Mouse (Mus musculus) c-Kit-negative CD71-positive TER-119-positive erythroid progenitor cells, embryonic 14.5 days (primary cell): Measurements from ENCODE around the gene Ufl1.
"Not testable (repeated sequence)": the region's sequence is repeated elsewhere in the genome, so short reads cannot be mapped to it uniquely, and the experiment has no call there.

ENCODE experiments used
- DNase-seq: peaks from one replicate; pipeline ENCODE4 v3.0.0-alpha.2; 2013; ENCODE audit warnings: low read depth, low spot score

The Ufl1 gene

DNA sequence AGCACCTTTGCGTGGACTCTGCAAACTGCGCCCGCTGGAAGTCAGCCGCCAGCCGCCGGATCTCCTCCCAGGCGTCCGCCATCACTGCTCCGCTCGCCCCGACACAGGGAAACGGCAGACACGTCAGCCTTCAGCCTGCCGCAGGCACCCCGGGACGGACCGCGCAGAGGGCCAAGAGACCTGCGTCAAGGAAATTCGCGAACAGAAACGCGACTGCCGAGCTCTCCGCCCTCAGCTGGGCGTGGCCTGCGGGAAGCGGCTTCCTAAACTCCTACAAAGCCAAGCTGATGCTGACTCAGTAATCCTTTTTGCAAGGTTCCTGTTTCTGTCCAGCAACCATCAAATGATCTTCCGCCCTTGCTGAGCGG lies at the start of gene Ufl1:
Gene Ufl1, minus strand, starts transcription at position 151 of the 368 bp plus-strand sequence.
- peak; percentile 69 for DNase-seq

DNA sequence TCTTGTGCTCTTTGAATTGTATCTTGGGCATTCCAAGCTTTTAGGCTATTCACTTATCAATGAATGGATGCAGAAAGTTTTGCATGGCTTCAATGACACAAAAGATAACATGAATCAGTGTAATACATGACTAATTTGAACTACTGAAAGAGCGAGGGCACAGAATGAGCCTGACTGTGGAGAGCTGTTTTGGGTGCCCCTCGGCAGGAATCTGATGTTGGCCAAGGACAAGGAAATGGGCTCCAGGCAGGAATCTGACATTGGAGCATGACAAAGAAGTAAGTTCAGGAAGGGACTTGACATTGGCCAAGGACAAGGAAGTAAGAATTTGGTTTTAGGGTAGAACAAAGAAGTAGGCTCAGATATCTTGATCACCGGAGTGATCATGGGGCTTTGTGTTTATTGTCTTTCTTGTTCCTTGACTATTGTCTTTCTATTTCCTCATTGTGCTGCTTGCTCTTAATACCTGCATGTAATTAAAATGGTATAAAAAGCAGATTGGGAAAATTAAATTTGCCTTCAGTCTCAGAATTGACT lies 44.1 kb upstream of the Ufl1 start:
- no peak for DNase-seq

DNA sequence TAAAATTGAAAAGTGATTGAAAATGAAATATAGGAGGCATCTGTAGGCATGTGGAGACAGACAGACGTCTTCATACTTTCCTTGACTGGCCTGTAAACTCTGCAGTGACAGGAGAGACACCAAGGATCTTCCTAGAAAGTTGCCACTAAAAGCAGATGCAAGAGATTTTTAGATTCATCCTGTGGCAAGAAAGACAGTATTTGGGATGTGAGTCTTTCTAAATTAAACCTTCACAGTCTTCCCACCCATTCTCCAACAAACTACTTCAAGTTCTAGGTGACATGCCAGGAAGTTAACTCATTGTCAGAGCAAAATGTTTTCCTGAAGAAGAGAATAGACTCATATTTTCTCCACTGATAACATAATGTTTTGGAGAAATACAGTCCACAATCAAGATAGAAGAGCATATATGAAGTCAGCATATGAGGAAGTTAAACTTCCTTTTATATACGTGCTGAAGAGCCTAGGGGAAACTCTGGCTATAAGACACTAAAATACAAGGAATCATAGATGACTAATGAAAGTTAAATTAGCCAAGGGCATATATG lies 41.1 kb upstream of the Ufl1 start:
- DNase-seq = no peak

DNA sequence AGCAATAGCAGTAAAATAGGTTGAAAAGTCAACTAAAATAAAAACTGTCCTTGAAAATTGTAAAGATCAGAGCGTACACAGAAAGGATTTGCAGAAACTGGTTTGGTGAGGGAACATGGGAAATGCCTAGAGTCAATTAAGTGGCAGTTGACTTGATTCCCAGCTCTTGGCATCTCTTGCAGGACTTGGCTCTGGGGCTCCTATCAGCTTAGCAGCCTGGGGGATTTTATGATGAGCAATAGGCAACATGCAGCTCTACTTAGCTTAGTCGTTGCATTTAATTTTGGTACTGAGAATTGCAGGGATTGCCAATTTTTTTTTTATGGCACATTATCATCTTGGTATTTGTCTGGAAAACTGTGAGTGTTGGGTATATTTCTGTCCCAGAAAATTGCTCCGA lies 32.1 kb upstream of the Ufl1 start:
- no peak for DNase-seq

DNA sequence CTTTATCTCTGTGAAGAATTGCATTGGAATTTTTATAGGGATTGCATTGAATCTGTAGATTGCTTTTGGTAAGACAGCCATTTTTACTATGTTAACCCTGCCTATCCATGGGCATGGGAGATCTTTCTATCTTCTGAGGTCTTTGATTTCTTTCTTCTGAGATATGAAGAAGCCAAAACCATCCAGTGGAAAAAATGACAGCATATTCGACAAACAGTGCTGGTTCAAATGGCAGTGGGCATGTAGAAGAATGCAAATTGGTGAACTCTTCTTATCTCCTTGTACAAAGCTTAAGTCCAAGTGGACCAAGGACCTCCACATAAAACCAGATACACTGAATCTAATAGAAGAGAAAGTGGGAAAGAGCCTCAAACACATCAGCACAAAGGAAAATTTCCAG lies 3.4 kb upstream of the Ufl1 start:
- DNase-seq = not testable (repeated sequence)

DNA sequence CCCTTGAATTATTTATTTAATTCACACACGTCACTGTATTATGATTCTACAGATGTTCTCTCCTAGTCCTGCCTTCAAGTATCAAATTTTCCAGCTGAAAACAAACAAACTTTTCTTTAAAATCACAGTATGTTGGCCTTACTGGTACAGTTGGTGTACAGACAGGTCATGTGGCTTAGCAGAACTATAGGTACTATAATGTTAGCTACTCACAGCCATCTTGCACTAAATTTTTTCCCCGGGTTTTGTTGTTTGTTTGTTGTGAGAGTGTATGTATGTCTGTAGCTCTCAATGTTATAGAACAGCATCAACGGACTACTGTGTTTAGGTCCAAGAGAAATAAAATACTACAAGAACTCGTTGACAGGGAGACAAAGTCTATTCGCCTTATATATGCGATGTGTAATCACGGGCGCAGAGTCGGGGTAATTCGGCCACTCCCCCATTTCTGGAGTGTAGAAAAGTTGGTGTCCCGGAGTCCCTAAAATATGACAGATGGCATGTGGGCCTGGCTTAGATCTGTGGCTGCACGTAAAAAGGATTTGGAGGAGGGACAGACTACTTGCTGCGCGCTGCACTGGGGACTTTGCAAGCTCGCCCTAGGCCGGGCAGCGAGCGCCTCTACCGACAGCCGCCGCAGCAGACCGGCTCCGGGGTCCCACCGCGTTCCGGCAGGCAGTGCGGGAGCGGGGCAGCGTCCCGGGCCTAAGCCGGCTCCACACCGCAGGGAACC lies 517 bp downstream of the Ufl1 start:
- no peak for DNase-seq

DNA sequence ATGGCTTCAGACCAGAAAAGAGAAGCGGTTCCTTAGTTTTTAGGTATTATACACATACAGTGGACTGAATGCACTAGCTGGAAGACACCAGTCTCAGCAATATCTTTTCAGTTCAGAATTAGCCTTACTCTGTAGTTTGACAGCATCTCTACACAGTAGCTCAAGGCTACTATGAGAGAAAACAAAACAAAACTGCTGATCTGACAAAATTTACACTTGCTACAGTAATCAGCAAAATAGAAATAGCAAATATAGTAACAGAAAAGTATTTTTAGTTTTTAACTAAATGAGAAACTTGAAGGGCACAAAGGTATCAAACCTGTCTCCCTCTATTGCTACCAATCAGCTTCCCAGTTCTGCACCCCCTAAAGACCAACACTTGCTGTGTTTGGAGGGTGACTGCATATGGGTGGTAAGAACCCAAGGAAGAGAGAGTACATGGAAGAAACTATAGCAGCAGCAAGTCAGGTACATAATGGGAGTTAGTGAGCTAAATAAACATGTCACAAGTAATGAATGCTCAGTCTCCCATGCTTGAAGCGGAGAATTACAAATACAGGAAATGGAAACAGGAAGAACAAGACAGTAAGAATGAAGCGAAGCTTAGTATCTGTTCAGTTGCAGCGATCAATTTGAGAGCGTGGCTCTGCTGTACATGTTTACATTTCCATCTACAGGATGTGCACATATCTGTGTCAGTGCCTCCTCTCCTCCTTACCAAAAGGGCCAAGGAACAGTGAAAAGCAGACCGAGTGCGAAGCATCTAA lies 8.6 kb downstream of the Ufl1 start:
- no peak for DNase-seq

DNA sequence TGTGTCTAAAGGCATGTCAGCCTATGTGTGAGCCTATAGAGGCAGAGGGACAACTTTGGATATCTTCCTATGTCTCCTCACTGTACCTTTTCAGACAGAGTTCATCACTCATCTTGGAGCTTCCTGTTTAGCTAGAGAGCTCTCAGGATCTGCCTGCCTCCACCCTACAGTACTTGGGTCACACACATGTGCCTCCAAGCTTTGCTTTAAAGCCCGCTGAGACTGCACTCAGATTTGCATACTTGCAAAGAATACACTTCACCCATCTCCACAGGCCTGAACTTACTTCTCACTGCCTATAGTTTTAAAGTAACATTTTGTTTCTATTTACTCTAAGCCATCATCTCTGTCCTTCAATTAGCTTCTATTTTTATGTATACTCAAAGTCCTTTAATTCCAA lies 9.7 kb downstream of the Ufl1 start:
- no peak for DNase-seq

DNA sequence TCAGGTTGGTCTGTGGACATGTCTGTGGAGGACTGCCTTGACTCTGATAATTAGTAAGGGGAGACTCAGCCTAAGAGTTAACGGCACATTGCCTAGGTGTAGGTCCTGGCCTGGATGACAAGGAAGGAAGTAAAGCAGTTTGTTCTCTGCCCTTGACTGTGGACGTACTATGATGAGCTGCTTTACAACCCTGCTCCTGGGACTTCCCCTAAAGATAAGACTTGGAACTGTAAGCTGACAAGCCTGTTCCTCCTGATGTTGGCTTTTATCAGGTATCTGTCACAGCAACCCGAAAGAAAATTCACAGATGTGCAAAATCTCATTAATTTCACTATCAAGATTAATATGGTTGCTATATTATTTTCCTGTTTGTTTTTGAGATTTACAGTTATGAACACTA lies 14.5 kb downstream of the Ufl1 start:
- no peak for DNase-seq

DNA sequence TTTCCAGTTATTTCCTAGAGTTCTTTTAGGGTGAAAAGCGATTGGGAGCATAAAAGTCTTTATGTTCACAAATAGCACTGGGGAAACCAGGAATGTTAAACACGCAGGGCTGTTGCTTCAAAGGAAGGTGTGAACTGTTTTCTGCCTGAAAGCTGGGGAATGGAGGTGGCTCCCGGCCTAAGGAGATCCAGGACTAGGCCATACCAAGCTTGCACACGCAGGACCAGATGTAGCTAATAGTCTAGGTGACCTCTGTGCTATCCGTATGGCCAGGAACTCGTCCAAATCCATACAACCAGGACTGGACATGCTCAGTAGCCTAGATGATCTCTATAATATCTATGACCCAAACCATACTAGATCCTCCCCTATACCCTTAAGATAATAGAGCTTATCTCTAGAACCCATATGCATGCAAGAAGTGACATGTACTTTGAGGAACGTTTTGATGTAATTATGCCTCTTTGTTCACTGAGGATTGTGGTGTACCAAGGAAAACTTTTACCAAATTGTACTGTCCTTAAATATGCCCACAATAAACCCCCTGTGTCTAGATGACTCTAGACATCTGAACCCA lies 23.7 kb downstream of the Ufl1 start:
- no peak for DNase-seq

DNA sequence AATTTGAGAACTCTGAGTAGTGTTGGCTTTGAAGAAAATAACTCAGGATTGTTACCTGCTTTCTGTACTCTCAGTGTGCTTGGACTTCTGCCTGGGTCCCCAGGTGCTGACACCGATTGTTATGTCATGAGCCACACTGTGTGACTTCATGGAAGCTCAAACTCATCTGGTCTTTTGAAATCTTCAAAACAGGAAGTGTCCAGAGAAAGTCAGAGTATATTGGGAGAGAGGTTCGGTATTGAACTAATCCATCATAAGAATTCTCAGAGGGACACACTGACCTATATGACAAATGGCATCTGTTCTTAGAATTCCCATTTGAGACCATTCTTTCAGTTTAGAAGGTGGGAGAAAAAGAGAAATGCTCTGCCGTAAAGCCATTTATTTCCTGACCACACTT lies 38.8 kb downstream of the Ufl1 start, which contains the start of gene Fhl5:
Gene Fhl5, minus strand, starts transcription at position 101 of the 400 bp plus-strand sequence.
- DNase-seq = no peak

DNA sequence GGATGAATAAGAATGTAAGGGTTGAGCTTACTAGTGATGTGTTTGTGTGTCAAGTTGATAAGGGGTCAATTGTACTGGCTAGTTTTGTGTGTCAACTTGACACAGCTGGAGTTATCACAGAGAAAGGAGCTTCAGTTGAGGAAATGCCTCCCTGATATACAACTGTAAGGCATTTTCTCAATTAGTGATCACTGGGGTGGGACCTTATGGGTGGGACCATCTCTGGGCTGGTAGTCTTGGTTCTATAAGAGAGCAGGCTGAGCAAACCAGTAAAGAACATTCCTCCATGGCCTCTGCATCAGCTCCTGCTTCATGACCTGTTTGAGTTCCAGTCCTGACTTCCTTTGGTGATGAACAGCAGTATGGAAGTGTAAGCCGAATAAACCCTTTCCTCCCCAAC lies 46.0 kb downstream of the Ufl1 start:
- not testable (repeated sequence) for DNase-seq

DNA sequence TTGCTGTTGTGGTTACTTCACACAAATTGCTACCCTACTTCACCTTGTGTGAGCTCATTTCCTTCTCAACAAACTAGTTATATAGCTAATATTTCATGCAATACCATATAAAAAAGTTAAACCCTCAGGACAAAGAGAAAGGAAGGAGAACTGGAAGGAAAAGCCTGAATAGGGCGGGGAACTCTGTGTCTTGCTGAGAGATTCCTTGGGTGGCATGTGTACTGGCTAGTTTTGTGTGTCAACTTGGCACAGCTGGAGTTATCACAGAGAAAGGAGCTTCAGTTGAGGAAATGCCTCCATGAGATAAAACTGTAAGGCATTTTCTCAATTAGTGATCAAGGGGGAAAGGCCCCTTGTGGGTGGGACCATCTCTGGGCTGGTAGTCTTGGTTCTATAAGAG lies 47.9 kb downstream of the Ufl1 start:
- DNase-seq = not testable (repeated sequence)

DNA sequence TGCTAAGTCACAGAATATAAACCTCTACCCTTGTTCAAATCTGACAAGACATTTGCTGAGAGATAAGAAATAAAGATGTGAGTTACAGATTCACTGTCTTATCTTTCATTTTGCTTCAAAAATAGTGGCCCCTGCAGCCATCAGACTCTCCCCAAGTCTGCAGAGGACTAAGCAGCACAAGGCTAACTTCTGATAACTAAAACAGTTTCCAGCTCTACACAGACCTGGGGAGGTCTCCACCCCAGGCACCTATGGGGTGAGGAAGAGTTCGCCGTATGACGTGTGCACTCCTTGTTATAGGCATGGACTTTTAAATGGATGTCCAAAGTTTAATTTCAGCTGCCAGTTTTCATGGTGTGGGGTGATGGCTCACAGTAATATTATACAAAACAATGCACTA lies 49.1 kb downstream of the Ufl1 start:
- no peak for DNase-seq

DNA sequence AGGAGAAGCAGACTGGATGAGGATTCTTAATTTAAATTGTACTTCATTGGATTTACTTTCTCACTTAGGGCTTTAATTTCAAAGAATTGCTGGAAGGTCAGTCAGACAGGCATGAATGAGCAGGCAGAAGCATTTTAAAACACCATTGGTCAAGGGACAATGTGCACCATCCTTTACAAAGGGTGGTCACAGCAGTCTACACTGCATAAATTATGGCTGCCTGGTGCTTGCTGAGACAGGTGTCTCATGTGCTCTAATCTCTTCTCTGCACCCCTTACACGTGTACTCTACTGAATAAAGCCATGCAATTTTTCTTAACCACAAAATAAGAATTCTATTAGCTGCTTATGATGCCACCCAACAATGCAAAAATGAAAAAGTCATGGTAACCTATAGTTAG lies 54.1 kb downstream of the Ufl1 start:
- no peak for DNase-seq

DNA sequence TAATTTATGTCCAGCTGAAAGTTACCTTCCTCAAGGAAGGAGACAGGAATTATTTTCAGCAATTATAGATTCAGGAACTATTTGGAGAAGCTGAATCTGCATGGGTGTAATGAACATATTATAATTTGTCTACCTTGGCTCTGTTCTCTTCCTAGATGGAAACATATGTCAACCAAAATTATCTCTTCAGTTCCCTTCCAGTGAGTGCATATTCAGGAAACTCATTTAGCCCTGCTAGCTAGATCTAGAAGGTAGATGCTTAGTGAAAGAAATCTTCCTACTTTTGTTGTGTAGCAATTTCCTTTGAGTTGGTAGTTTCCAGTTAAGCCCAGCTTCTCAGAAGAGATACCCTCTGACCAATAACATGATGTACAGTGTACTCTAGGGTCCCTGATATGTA lies 59.7 kb downstream of the Ufl1 start:
- no peak for DNase-seq

DNA sequence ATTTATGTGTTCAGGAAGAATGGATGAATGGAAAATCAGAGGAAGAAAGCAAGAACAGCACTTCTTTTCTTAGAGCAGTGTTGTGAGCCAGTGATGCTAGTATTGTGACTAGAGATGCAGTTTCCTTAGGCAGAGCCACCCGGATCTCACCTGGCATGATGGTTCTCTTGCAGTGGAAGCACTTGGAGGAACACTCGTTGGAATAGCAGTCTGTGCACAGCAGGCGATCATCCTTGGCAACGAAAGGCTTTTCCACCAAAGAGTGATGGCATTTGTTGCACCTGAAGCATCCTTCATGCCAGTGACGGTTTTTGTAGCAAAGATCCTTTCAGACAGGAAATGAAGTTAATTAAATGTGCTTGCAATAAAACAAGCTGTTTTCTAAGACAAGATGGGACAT lies 68.2 kb downstream of the Ufl1 start:
- DNase-seq = no peak

DNA sequence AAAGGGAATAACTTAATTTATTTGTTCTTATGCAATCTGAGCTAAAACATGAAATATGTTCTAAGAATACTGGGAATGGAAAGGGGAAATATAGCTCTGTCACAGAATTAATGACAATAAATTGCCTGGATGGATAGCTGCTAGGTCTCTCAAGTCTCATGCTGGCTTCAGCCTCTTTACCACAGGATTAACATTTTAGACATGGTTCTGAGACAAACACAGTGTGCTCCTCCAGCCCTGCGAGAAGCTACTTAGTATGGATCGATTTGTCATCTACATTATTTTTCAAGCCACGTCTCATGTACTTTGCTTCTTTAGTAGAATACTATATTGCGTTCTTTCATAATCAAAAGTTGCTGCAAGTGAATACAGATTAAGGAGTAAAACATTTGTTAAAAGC lies 75.5 kb downstream of the Ufl1 start:
- DNase-seq = no peak
